Mouse (Mus musculus) thymus, adult 2 months (tissue): ENCODE results near the gene Adprhl1.

Source experiments
- CTCF ChIP-seq: fragments of 200-500 bp; IDR thresholded peaks from 2 replicates; pipeline ENCODE4 v1.5.1; 2012; ENCODE audit warnings: mild to moderate bottlenecking, control low read depth, low read length, moderate library complexity, borderline replicate concordance; ENCODE audit not compliant: control insufficient read depth, poor library complexity, insufficient read depth; ENCODE audit errors: extremely low read depth
- POLR2A ChIP-seq: fragments of 200-500 bp; IDR thresholded peaks from 2 replicates; pipeline ENCODE4 v1.6.1; 2012; ENCODE audit warnings: mild to moderate bottlenecking, low read length, control low read depth, moderate library complexity; ENCODE audit not compliant: control insufficient read depth, poor library complexity, insufficient read depth; ENCODE audit errors: extremely low read depth

GRCm38 (mm10) chr8:13190235-13190634 lies 63.7 kb downstream of the Adprhl1 start:
- TF ChIP-seq POLR2A (no peak), CTCF (no peak)
